Mouse (Mus musculus) kidney, embryonic 16.5 days (tissue): ENCODE data around the gene Krt72. TPM values are rescaled to one million over a fixed set of nuclear protein-coding genes. Genes with fewer than 3 reads are reported as not detected.
A peak's percentile ranks its signal among the peaks of the same experiment; 100 is the strongest.

Experiments used
- ATAC-seq: fragments of 200-750 bp; cut with Nextera tagmentation; 2 replicates; pipeline ENCODE4 v1.8.0; 2017; ENCODE audit warnings: moderate TSS enrichment; ENCODE audit not compliant: low FRiP score, low TSS enrichment
- H3K27ac ChIP-seq: fragments of 300-500 bp; sonication (generic); 2 replicates; pipeline ENCODE4 v1.5.1; 2014; ENCODE audit warnings: low read length
- H3K27me3 ChIP-seq: fragments of 300-500 bp; sonication (generic); 2 replicates; pipeline ENCODE4 v1.6.1; 2014; ENCODE audit warnings: low read length, control low read depth, mixed read lengths; ENCODE audit not compliant: insufficient read depth
- H3K36me3 ChIP-seq: fragments of 300-500 bp; sonication (generic); 2 replicates; pipeline ENCODE4 v1.6.1; 2014; ENCODE audit warnings: low read length, control low read depth, mixed read lengths; ENCODE audit not compliant: insufficient read depth
- H3K4me1 ChIP-seq: fragments of 300-500 bp; sonication (generic); 2 replicates; pipeline ENCODE4 v1.6.1; 2014; ENCODE audit warnings: low read length, control low read depth, mixed read lengths; ENCODE audit not compliant: insufficient read depth
- H3K4me2 ChIP-seq: fragments of 300-500 bp; sonication (generic); replicated peaks from 2 replicates; pipeline ENCODE4 v1.6.1; 2014; ENCODE audit warnings: low read depth, low read length
- H3K4me3 ChIP-seq: fragments of 300-500 bp; sonication (generic); 2 replicates; pipeline ENCODE4 v1.5.1; 2014; ENCODE audit warnings: mild to moderate bottlenecking, low read length
- H3K9ac ChIP-seq: fragments of 300-500 bp; sonication (generic); replicated peaks from 2 replicates; pipeline ENCODE4 v1.6.1; 2014; ENCODE audit warnings: low read length
- H3K9me3 ChIP-seq: fragments of 300-500 bp; sonication (generic); 2 replicates; pipeline ENCODE4 v1.6.1; 2016; ENCODE audit warnings: low read length, control low read depth
- WGBS: fragments of 180-500 bp; shearing (Covaris S2); extraction: QIAGEN DNeasy Blood & Tissue Kit; methylation state at CpG from one replicate; pipeline ENCODE4 v1.1.7; 2014; 5-methylcytosine and 5-hydroxymethylcytosine counted together
- polyA plus RNA-seq: library from polyadenylated mRNA; unstranded; fragments of >200 nt; fragmentation: Nextera tagmentation; extraction: Ambion mirVana; gene quantifications from 2 replicates; pipeline ENCODE4 v1.2.1, GENCODE M21; 2015

The Krt72 gene
- polyA plus RNA-seq, 1 experiment from 2014 or later = not detected

GRCm38 (mm10) chr15:101772711-101773081 is 13.6 kb downstream of the Krt72 start:
- Histone ChIP-seq H3K27me3 (no peaks in the 10 kb centered on the region; the same call in 1 of the 2 replicates), H3K9ac (no peak overlapping the region), H3K9me3 (no peaks in the 10 kb centered on the region), H3K4me1 (no peaks in the 10 kb centered on the region), H3K27ac (no peak overlapping the region), H3K4me3 (no peak overlapping the region), H3K4me2 (no peak overlapping the region), H3K36me3 (no peaks in the 10 kb centered on the region)
- 10% methylated on average over 5 of the region's 5 CpGs for WGBS
- peak; percentile 59 for ATAC-seq

- no peaks in the 10 kb centered on the region for H3K36me3 ChIP-seq
- H3K4me3 ChIP-seq = no peak overlapping the region
- H3K27ac ChIP-seq = no peak overlapping the region
- no peaks in the 10 kb centered on the region for H3K9me3 ChIP-seq
- WGBS = 67% methylated on average over 5 of the region's 5 CpGs
- H3K4me2 ChIP-seq = no peak overlapping the region
- ATAC-seq = 0 out of 2 replicates have a peak, but pooled peaks have one; percentile 49
- no peaks in the 10 kb centered on the region for H3K4me1 ChIP-seq
- no peak overlapping the region for H3K9ac ChIP-seq
- no peaks in the 10 kb centered on the region; the same call in 1 of the 2 replicates for H3K27me3 ChIP-seq
These were observed 14.1 kb downstream of the Krt72 start for GRCm38 (mm10) chr15:101772080-101772710.

- H3K9me3 ChIP-seq = no peaks in the 10 kb centered on the region
- 34% methylated on average over 8 of the region's 8 CpGs for WGBS
- H3K4me3 ChIP-seq = no peak overlapping the region
- ATAC-seq = no peak
- H3K4me2 ChIP-seq = no peak overlapping the region
- H3K27me3 ChIP-seq = no peaks in the 10 kb centered on the region; the same call in 1 of the 2 replicates
- H3K4me1 ChIP-seq = no peaks in the 10 kb centered on the region
- H3K27ac ChIP-seq = no peak overlapping the region
- no peaks in the 10 kb centered on the region for H3K36me3 ChIP-seq
- H3K9ac ChIP-seq = no peak overlapping the region
These were observed 16.0 kb downstream of the Krt72 start for GRCm38 (mm10) chr15:101770226-101770625.

- no peak for ATAC-seq
- WGBS = 57% methylated on average over 14 of the region's 14 CpGs
These were observed 43.5 kb downstream of the Krt72 start, which contains the start of gene Krt71 for GRCm38 (mm10) chr15:101742711-101743110. Gene Krt71 (minus strand): TSS chr15:101743109.

GRCm38 (mm10) chr15:101737786-101738185 is 48.5 kb downstream of the Krt72 start:
- no peaks in the 10 kb centered on the region for H3K4me1 ChIP-seq
- peaks cover 3% of the 10 kb centered on the region; the same call in 1 of the 2 replicates for H3K27me3 ChIP-seq
- no peaks in the 10 kb centered on the region for H3K9me3 ChIP-seq
- WGBS = 83% methylated on average over 7 of the region's 7 CpGs
- no peak overlapping the region for H3K9ac ChIP-seq
- no peaks in the 10 kb centered on the region for H3K36me3 ChIP-seq
- H3K4me3 ChIP-seq = no peak overlapping the region
- no peak overlapping the region for H3K4me2 ChIP-seq
- no peak for ATAC-seq
- H3K27ac ChIP-seq = no peak overlapping the region

More at GRCm38 (mm10) chr15:101742711-101743110, 43.5 kb downstream of the Krt72 start, which contains the start of gene Krt71:
- H3K4me3 ChIP-seq = no peak within 1 kb of the TSS
- H3K4me1 ChIP-seq = no peaks in the 10 kb centered on the region
- H3K27me3 ChIP-seq = peaks cover 4% of the 10 kb centered on the region; the same call in 1 of the 2 replicates
- H3K9me3 ChIP-seq = no peaks in the 10 kb centered on the region
- H3K36me3 ChIP-seq = no peaks in the 10 kb centered on the region
- H3K27ac ChIP-seq = no peak within 1 kb of the TSS
- H3K9ac ChIP-seq = no peak within 1 kb of the TSS
- H3K4me2 ChIP-seq = no peak within 1 kb of the TSS

GRCm38 (mm10) chr15:101730653-101731052 is 55.6 kb downstream of the Krt72 start:
- no peak overlapping the region for H3K9ac ChIP-seq
- H3K4me2 ChIP-seq = no peak overlapping the region
- H3K36me3 ChIP-seq = no peaks in the 10 kb centered on the region
- no peaks in the 10 kb centered on the region for H3K27me3 ChIP-seq
- no peaks in the 10 kb centered on the region for H3K9me3 ChIP-seq
- H3K27ac ChIP-seq = no peak overlapping the region
- no peak for ATAC-seq
- no peak overlapping the region for H3K4me3 ChIP-seq
- no peaks in the 10 kb centered on the region for H3K4me1 ChIP-seq

Other genes starting within 250 kb of the Krt72 start
- not detected in 2 replicates for gene Krt82, start 235.8 kb downstream of the Krt72 start, polyA plus RNA-seq
- gene Krt90, start 223.5 kb downstream of the Krt72 start, polyA plus RNA-seq = 0.10 and 0.15 TPM in 2 replicates
- gene Krt75, start 212.6 kb downstream of the Krt72 start, polyA plus RNA-seq = 0.27 and 0.32 TPM in 2 replicates
- gene Gm5414, start 158.3 kb downstream of the Krt72 start, polyA plus RNA-seq = not detected in 2 replicates
- not detected in 2 replicates for gene Gm5478, start 139.1 kb downstream of the Krt72 start, polyA plus RNA-seq
- not detected in 2 replicates for gene Krt6b, start 106.2 kb downstream of the Krt72 start, polyA plus RNA-seq
- 0.10 and 0.49 TPM in 2 replicates for gene Krt6a, start 92.2 kb downstream of the Krt72 start, polyA plus RNA-seq
- gene Krt5, start 73.6 kb downstream of the Krt72 start, polyA plus RNA-seq = 0.26 and 0.67 TPM in 2 replicates
- not detected in 2 replicates for gene Krt71, start 43.4 kb downstream of the Krt72 start, polyA plus RNA-seq
- gene Krt73, start 15.9 kb upstream of the Krt72 start, polyA plus RNA-seq = not detected in 2 replicates
- gene Krt2, start 31.7 kb upstream of the Krt72 start, polyA plus RNA-seq = not detected in 2 replicates
- 0.57 and 0.77 TPM in 2 replicates for gene Krt1, start 64.3 kb upstream of the Krt72 start, polyA plus RNA-seq
- gene Krt77, start 83.2 kb upstream of the Krt72 start, polyA plus RNA-seq = 0.06 TPM in 1 of 2 replicates, not detected in the other
- gene Krt76, start 106.5 kb upstream of the Krt72 start, polyA plus RNA-seq = not detected in 2 replicates
- gene Krt4, start 138.3 kb upstream of the Krt72 start, polyA plus RNA-seq = 0.42 and 0.82 TPM in 2 replicates
- 0.41 and 0.42 TPM in 2 replicates for gene Krt79, start 153.9 kb upstream of the Krt72 start, polyA plus RNA-seq
- 0.06 and 0.16 TPM in 2 replicates for gene Krt78, start 167.8 kb upstream of the Krt72 start, polyA plus RNA-seq
- 267 and 282 TPM in 2 replicates for gene Krt8, start 218.0 kb upstream of the Krt72 start, polyA plus RNA-seq
- 216 and 223 TPM in 2 replicates for gene Krt18, start 241.7 kb upstream of the Krt72 start, polyA plus RNA-seq